Mouse (Mus musculus) spleen, adult 2 months (tissue): ENCODE results near the gene Dhx38. TPM values are rescaled to one million over a fixed set of nuclear protein-coding genes. Genes with fewer than 3 reads are reported as not detected.

Experiments used
- DNase-seq, 2 experiments: peaks; one replicate each; pipeline versions ENCODE4 v3.0.0 to v3.0.0-alpha.2; 2012 to 2021; ENCODE audit warnings: low spot score in 2 of 2, low read depth in 1 of 2
- H3K27ac ChIP-seq: fragments of 200-500 bp; 2 replicates; pipeline ENCODE4 v1.5.1; 2012; ENCODE audit warnings: low read length, inconsistent platforms; ENCODE audit not compliant: insufficient read depth
- H3K27me3 ChIP-seq: fragments of 200-500 bp; 2 replicates; pipeline ENCODE4 v1.6.1; 2012; ENCODE audit warnings: mild to moderate bottlenecking, moderate library complexity, low read length, inconsistent platforms; ENCODE audit not compliant: control insufficient read depth, insufficient read depth
- H3K36me3 ChIP-seq: fragments of 200-500 bp; 2 replicates; pipeline ENCODE4 v1.6.1; 2012; ENCODE audit warnings: mild to moderate bottlenecking, low read length, inconsistent platforms; ENCODE audit not compliant: control insufficient read depth, insufficient read depth
- H3K4me1 ChIP-seq: fragments of 200-500 bp; 2 replicates; pipeline ENCODE4 v1.6.1; 2011; ENCODE audit warnings: inconsistent platforms; ENCODE audit not compliant: control insufficient read depth, insufficient read depth, insufficient read length
- H3K4me3 ChIP-seq: fragments of 200-500 bp; 2 replicates; pipeline ENCODE4 v1.5.1; 2011; ENCODE audit warnings: mild to moderate bottlenecking, inconsistent platforms; ENCODE audit not compliant: insufficient read depth, insufficient read length; ENCODE audit errors: extremely low read depth
- CTCF ChIP-seq: fragments of 200-500 bp; IDR thresholded peaks from 2 replicates; pipeline ENCODE4 v1.5.1; 2011; ENCODE audit warnings: mild to moderate bottlenecking, inconsistent platforms; ENCODE audit not compliant: insufficient read depth, insufficient read length, insufficient replicate concordance; ENCODE audit errors: extremely low read depth
- POLR2A ChIP-seq: fragments of 200-500 bp; IDR thresholded peaks from 2 replicates; pipeline ENCODE4 v1.6.1; 2011; ENCODE audit warnings: low read depth, low read length, inconsistent platforms
- WGBS: fragments of 180-500 bp; shearing (Covaris S2); methylation state at CpG from one replicate; pipeline ENCODE4 v1.1.7; 2018; 5-methylcytosine and 5-hydroxymethylcytosine counted together
- polyA plus RNA-seq: library from polyadenylated mRNA; depleted of rRNA; stranded (reverse); fragments of >200 nt; gene quantifications from 2 replicates; pipeline ENCODE4 v1.2.3, GENCODE M21; 2012; rRNA removed

Gene Dhx38
- polyA plus RNA-seq: 20.1 and 22.6 TPM in 2 replicates

DNA sequence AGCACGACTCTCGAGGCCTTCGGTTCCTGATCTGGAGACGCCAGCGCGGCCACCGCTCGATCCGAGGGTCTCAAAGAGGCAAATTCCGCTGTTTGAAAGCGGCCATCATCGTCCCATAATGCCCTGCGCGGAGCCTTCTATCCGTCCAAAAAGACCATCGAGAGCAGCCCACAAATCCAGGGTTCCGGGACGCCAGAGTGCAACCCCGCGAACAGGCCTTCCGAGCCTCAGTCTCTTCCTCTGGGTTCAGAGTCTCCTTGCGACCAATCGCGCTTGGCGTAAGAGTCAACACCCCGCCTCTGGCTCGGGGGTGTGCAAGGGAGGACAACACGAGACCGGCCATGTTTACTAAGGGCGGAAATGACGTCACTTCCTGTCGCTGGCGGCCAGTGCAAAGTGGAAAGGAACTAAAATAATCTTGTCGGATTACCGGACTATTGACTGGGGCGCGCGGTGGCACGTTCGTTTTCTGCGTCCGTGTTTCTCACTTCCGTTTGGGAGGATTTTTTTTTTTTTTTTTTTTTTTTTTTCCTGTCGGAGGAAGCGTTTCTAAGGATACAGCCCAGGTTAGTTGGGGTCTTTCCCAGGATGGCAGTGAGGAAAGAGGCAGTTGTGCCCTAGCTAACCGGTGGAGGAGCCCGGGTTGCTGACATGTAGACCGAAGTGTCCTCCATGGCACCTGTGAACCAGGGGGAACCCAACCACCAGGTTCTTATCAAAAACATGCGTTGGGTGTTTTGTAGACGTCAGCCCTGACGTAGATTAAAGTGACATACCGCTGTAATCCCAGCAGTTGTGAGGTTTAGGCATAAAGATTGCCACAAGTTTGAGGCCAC is at the start of gene Dhx38, which contains the start of gene Txnl4b:
Gene Dhx38 (minus strand): TSS at position 364 of the 836 bp plus-strand sequence.
Gene Txnl4b (plus strand): TSS at position 395 of the 836 bp plus-strand sequence.
- TF ChIP-seq POLR2A: no peak; the same call in 1 of the 2 replicates
- no peak for TF ChIP-seq CTCF
- under 1% methylated on average over 52 of the region's 52 CpGs for WGBS
- Histone ChIP-seq H3K36me3 (peaks cover 23% of the 10 kb centered on the region), H3K27ac (peak within 1 kb of the TSS; percentile 93), H3K27me3 (no peaks in the 10 kb centered on the region), H3K4me1 (no peaks in the 10 kb centered on the region; the same call in 1 of the 2 replicates), H3K4me3 (peak within 1 kb of the TSS; percentile 91)
- peak; percentile 97 to 100 for DNase-seq

DNA sequence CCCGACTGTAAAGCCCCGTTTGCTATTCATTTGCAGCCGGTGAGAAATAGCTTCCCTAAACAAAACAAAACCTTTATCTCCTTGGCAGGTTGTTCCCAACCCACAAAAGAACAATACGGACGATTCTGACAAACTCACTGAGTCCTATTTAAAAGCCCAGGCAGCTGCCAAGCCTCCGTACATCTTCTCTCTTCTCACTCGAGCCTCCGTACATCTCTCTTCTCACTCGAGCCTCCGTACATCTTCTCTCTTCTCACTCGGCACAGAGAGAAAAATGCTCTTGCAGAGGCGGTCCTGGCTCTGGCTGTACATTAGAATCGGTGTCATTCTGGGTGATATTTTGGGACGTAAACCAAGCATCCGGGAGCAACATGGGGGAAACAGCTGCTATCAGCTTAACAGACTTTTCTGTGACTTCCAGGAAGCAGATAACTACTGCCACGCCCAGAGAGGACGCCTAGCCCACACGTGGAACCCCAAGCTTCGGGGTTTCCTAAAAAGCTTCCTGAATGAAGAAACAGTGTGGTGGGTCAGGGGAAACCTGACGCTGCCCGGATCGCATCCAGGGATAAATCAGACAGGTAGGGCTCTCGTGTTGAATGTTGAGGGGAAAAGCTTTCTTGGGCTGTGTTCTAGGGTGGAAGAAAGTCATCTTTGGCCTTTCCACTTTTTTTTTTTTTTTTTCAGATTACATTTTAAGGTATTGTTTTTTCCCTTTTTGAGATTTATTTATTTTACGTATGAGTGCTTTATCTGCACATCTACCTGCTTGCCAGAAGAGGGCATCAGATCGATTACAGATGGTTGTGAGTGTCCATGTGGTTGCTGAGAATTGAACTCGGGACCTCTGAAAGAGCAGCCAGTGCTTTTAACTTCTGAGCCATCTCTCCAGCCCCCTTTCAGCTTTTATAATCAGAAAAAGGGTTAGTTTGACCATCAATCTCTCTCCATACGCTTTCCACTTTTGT is 48.9 kb upstream of the Dhx38 start, which contains the start of gene Pkd1l3:
Gene Pkd1l3 (plus strand): TSS at position 275 of the 968 bp plus-strand sequence.
- no peak within 1 kb of the TSS for H3K27ac ChIP-seq
- TF ChIP-seq POLR2A (no peak), CTCF (no peak)

DNA sequence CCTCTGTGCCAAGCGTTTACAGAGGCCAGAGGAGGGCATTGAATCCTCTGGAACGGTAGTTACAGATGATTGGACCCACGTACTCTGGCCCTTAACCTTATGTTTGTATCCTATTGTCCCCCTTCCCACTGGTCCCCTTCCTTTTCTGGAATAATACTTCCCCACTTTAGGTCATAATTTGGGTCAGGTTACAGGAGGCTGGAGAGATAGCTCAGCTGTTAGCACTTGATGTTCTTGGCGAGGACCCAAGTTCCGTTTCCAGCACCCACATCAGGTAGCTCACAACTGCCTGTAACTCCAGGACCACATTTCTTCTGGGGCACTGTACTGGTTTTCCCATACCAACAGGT is 43.5 kb upstream of the Dhx38 start:
- no peaks in the 10 kb centered on the region for H3K27me3 ChIP-seq

More for the DNA sequence above, 48.9 kb upstream of the Dhx38 start, which contains the start of gene Pkd1l3:
- H3K27me3 ChIP-seq: no peaks in the 10 kb centered on the region
- peak within 1 kb of the TSS; percentile 63 for H3K4me3 ChIP-seq
- DNase-seq: no peak
- 23% methylated on average over 27 of the region's 27 CpGs for WGBS
- H3K36me3 ChIP-seq: no peaks in the 10 kb centered on the region
- no peaks in the 10 kb centered on the region for H3K4me1 ChIP-seq

DNA sequence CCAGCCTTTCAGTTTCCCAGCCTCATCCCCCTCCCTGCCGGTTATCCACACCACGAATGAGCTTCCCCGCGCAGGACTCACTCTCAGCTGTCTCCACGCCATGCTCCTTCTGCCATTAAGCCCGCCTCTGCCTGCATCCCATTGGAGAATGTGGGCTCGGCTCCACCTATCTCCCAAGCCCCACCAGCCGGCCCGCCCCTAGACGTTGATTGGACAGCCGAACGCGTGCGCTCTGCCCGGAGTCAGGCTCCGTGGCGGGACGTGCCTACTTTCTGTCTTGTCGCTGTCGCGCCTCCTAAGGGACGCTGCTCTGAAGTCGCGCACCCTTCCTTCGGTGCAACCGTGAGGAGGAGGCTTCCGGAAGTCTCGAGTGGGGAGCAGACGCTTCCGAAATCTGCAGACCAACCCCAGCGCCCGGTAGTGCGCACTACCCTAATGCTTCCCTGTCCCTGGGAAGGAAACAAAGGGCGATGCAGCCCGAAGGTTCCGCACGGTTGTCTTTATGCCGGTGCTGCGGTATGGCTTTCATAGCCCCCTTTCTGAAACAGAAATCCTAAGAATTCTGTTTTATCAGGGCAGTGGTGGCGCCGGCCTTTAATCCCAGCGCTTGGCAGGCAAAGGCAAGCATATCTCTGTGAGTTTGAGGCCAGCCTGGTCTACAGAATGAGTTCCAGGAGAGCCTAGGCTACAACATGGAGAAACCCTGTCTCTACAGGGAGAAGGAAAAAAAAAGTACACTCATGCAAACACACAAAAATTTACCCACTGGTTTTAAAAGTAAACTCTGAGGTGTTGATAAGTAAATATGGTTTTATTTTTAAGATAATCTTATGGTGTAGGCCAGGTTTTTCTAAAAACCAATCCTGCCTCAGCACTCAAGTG is 42.9 kb upstream of the Dhx38 start, which contains the start of gene Dhodh:
Gene Dhodh (minus strand): TSS at position 403 of the 882 bp plus-strand sequence.
- Histone ChIP-seq H3K36me3 (peaks cover 6% of the 10 kb centered on the region), H3K4me3 (peak within 1 kb of the TSS; percentile 64), H3K4me1 (no peaks in the 10 kb centered on the region; the same call in 1 of the 2 replicates), H3K27me3 (no peaks in the 10 kb centered on the region), H3K27ac (peak within 1 kb of the TSS; percentile 90)
- DNase-seq: peak; percentile 94 to 97
- WGBS: under 1% methylated on average over 42 of the region's 42 CpGs
- TF ChIP-seq CTCF: no peak
- no peak; the same call in 1 of the 2 replicates for TF ChIP-seq POLR2A

More for the DNA sequence above, 43.5 kb upstream of the Dhx38 start:
- TF ChIP-seq POLR2A: no peak
- TF ChIP-seq CTCF: no peak
- no peak for DNase-seq
- H3K27ac ChIP-seq: peak overlapping the region; percentile 73
- peaks cover 4% of the 10 kb centered on the region for H3K36me3 ChIP-seq
- WGBS: 21% methylated on average over 5 of the region's 5 CpGs
- peak overlapping the region; percentile 64 for H3K4me3 ChIP-seq
- no peaks in the 10 kb centered on the region; the same call in 1 of the 2 replicates for H3K4me1 ChIP-seq

DNA sequence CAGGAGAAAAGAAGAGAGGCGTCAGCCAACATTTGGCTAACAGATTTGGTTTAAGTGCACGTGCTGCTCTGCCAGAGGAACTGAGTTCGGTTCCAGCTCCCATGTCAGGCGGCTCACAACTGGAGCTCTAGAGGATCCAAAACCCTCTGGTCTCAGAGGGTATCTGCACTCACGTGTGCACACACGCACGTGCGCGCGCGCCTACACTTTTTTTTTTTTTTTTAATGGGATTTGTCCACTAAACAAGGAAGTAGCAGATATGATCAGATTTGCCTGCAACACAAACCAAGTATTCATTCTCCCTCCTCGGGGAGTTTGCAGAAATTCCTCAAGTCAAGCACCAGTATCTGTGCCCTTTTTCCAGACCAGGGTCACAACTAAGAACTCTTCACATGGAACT is 42.0 kb upstream of the Dhx38 start:
- Histone ChIP-seq H3K4me1 (no peaks in the 10 kb centered on the region; the same call in 1 of the 2 replicates), H3K27me3 (no peaks in the 10 kb centered on the region), H3K27ac (no peak overlapping the region), H3K36me3 (peaks cover 6% of the 10 kb centered on the region), H3K4me3 (peak overlapping the region; percentile 64)
- TF ChIP-seq CTCF: no peak
- no peak for TF ChIP-seq POLR2A
- DNase-seq: no peak
- WGBS: 18% methylated on average over 12 of the region's 12 CpGs
